Mouse (Mus musculus) myocyte (in vitro differentiated cells): ENCODE results near the gene Luzp2.

ENCODE experiments used
- CEBPB ChIP-seq: IDR thresholded peaks from 2 replicates; pipeline ENCODE4 v1.6.1; 2011; ENCODE audit warnings: mild to moderate bottlenecking, moderate library complexity; ENCODE audit not compliant: poor library complexity, insufficient read depth, severe bottlenecking
- E2F4 ChIP-seq: IDR thresholded peaks from one replicate; pipeline ENCODE4 v1.6.1; 2011; ENCODE audit warnings: mild to moderate bottlenecking, control low read depth, moderate library complexity; ENCODE audit not compliant: insufficient read depth
- MAX ChIP-seq: IDR thresholded peaks from one replicate; pipeline ENCODE4 v1.6.1; 2011; ENCODE audit warnings: low read depth, mild to moderate bottlenecking, control low read depth
- MYOD1 ChIP-seq, 3 experiments: IDR thresholded peaks; one replicate each; pipeline ENCODE4 v1.6.1; 2011; ENCODE audit warnings: control low read depth in 2 of 3, low read depth in 2 of 3, mild to moderate bottlenecking in 2 of 3, moderate library complexity in 1 of 3; ENCODE audit not compliant: insufficient read length in 2 of 3, control insufficient read depth in 1 of 3
- MYOG ChIP-seq, 3 experiments: IDR thresholded peaks; one replicate each; pipeline ENCODE4 v1.6.1; 2011; ENCODE audit warnings: control low read depth in 2 of 3, low read depth in 2 of 3, mild to moderate bottlenecking in 2 of 3; ENCODE audit not compliant: insufficient read length in 2 of 3, control insufficient read depth in 1 of 3, insufficient read depth in 1 of 3
- POLR2A ChIP-seq: IDR thresholded peaks from one replicate; pipeline ENCODE4 v1.6.1; 2011; ENCODE audit warnings: low read depth, mild to moderate bottlenecking, control low read depth, moderate library complexity; ENCODE audit not compliant: insufficient read length
- POLR2AphosphoS2 ChIP-seq: IDR thresholded peaks from one replicate; pipeline ENCODE4 v1.6.1; 2011; ENCODE audit warnings: low read depth, control low read depth; ENCODE audit not compliant: insufficient read length
- REST ChIP-seq: IDR thresholded peaks from one replicate; pipeline ENCODE4 v1.6.1; 2011; ENCODE audit warnings: mild to moderate bottlenecking, control low read depth, moderate library complexity; ENCODE audit not compliant: insufficient read depth, insufficient read length
- SRF ChIP-seq: IDR thresholded peaks from one replicate; pipeline ENCODE4 v1.6.1; 2011; ENCODE audit warnings: low read depth; ENCODE audit not compliant: control insufficient read depth, insufficient read length
- TCF12 ChIP-seq: IDR thresholded peaks from one replicate; pipeline ENCODE4 v1.6.1; 2011; ENCODE audit warnings: mild to moderate bottlenecking, control low read depth; ENCODE audit not compliant: poor library complexity, insufficient read depth, severe bottlenecking
- TCF3 ChIP-seq: IDR thresholded peaks from one replicate; pipeline ENCODE4 v1.6.1; 2011; ENCODE audit warnings: low read depth, control low read depth; ENCODE audit not compliant: insufficient read length
- USF1 ChIP-seq: IDR thresholded peaks from one replicate; pipeline ENCODE4 v1.6.1; 2011; ENCODE audit warnings: low read depth, mild to moderate bottlenecking, control low read depth, moderate library complexity

DNA sequence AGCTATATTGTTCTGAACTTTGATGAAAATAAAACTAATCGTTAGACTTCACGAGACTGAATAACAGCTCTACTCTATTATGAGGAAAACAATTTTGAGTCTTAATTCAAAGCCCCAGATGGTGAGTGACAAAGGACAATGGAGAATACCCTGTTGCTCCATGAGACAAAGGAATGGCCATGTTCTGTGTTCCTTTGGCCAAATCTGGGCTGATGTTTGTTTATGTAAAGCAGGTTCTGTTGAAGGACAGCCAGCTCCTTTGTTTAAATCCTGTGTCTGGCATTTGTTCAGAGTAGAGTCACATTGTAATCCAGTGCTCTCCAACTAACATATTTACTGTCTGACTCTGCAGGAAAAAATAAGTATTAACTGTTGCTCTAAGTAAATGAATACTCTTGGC, 121.5 kb downstream of the Luzp2 start:
- no peak for TF ChIP-seq MYOD1 (IDR thresholded peaks at IDR 0.05; ENCODE audit: control insufficient read depth in 1 of 3, insufficient read length in 2 of 3, low read depth in 2 of 3)
- no peak for TF ChIP-seq TCF12
- TF ChIP-seq POLR2A: no peak
- TF ChIP-seq MYOG (IDR thresholded peaks at IDR 0.05; ENCODE audit: control insufficient read depth in 1 of 3, insufficient read depth in 1 of 3, insufficient read length in 2 of 3, low read depth in 2 of 3): no peak
- TF ChIP-seq USF1: no peak
- TF ChIP-seq MAX: no peak
- TF ChIP-seq POLR2AphosphoS2: no peak
- TF ChIP-seq E2F4: no peak
- no peak for TF ChIP-seq CEBPB
- TF ChIP-seq REST: no peak
- TF ChIP-seq TCF3: no peak
- TF ChIP-seq SRF: no peak
